Mouse (Mus musculus) lung, embryonic 14.5 days (tissue): Measurements from ENCODE around the gene Gm10720. TPM values are rescaled to one million over a fixed set of nuclear protein-coding genes. Genes with fewer than 3 reads are reported as not detected.
A peak's percentile ranks its signal among the peaks of the same experiment; 100 is the strongest.
"Not testable (repeated sequence)": the region's sequence is repeated elsewhere in the genome, so short reads cannot be mapped to it uniquely, and the experiment has no call there.

ENCODE experiments used
- ATAC-seq: fragments of 200-750 bp; cut with Nextera tagmentation; 2 replicates; pipeline ENCODE4 v1.8.0; 2017; ENCODE audit warnings: mild to moderate bottlenecking, moderate TSS enrichment, moderate library complexity; ENCODE audit not compliant: insufficient read depth
- DNase-seq: peaks from one replicate; pipeline ENCODE4 v3.0.0-alpha.2; 2015
- H3K27ac ChIP-seq: fragments of 300-500 bp; sonication (generic); 2 replicates; pipeline ENCODE4 v1.5.1; 2014; ENCODE audit warnings: low read depth, mild to moderate bottlenecking, moderate library complexity
- H3K27me3 ChIP-seq: fragments of 300-500 bp; sonication (generic); 2 replicates; pipeline ENCODE4 v1.6.1; 2014; ENCODE audit warnings: low read length, control low read depth; ENCODE audit not compliant: insufficient read depth
- H3K36me3 ChIP-seq: fragments of 300-500 bp; sonication (generic); 2 replicates; pipeline ENCODE4 v1.6.1; 2014; ENCODE audit warnings: control low read depth; ENCODE audit not compliant: insufficient read depth
- H3K4me1 ChIP-seq: fragments of 300-500 bp; sonication (generic); 2 replicates; pipeline ENCODE4 v1.6.1; 2014; ENCODE audit warnings: antibody characterized with exemption, control low read depth; ENCODE audit not compliant: insufficient read depth
- H3K4me2 ChIP-seq: fragments of 300-500 bp; sonication (generic); 2 replicates; pipeline ENCODE4 v1.6.1; 2014; ENCODE audit warnings: mild to moderate bottlenecking
- H3K4me3 ChIP-seq: fragments of 300-500 bp; sonication (generic); 2 replicates; pipeline ENCODE4 v1.5.1; 2014; ENCODE audit warnings: low read depth, low read length
- H3K9ac ChIP-seq: fragments of 300-500 bp; sonication (generic); 2 replicates; pipeline ENCODE4 v1.6.1; 2014
- H3K9me3 ChIP-seq: fragments of 300-500 bp; sonication (generic); 2 replicates; pipeline ENCODE4 v1.6.1; 2016; ENCODE audit warnings: low read depth, low read length, control low read depth
- WGBS: fragments of 180-500 bp; shearing (Covaris S2); extraction: QIAGEN DNeasy Blood & Tissue Kit; methylation state at CpG from one replicate; pipeline ENCODE4 v1.1.7; 2014; 5-methylcytosine and 5-hydroxymethylcytosine counted together
- polyA plus RNA-seq: library from polyadenylated mRNA; unstranded; fragments of >200 nt; fragmentation: Nextera tagmentation; extraction: Ambion mirVana; gene quantifications from 2 replicates; pipeline ENCODE4 v1.2.1, GENCODE M21; 2014

Gene Gm10720
- not detected in 2 replicates for polyA plus RNA-seq

GRCm38 (mm10) chr9:3015354-3015753 is at the start of gene Gm10720:
Gm10720 (plus strand) TSS chr9:3015654.
- H3K36me3 ChIP-seq, H3K4me2 ChIP-seq, H3K4me3 ChIP-seq, DNase-seq, H3K9ac ChIP-seq, ATAC-seq, H3K9me3 ChIP-seq, H3K4me1 ChIP-seq, H3K27ac ChIP-seq, H3K27me3 ChIP-seq: not testable (repeated sequence)
- 61% methylated on average over 4 of the region's 9 CpGs for WGBS

DNA sequence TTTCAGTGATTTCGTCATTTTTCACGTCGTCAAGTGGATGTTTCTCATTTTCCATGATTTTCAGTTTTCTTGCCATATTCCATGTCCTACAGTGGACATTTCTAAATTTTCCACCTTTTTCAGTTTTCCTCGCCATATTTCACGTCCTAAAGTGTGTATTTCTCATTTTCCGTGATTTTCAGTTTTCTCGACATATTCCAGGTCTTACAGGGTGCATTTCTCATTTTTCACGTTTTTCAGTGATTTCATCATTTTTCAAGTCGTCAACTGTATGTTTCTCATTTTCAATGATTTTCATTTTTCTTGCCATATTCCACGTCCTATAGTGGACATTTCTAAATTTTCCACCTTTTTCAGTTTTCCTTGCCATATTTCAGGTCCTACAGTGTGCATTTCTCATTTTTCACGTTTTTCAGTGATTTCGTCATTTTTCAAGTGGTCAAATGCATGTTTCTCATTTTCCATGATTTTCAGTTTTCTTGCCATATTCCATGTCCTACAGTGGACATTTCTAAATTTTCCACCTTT is 14.9 kb upstream of the Gm10720 start, which contains the start of gene Gm10722:
Gene Gm10722 (plus strand): TSS at position 478 of the 528 bp plus-strand sequence.
- not testable (repeated sequence) for ATAC-seq, H3K27me3 ChIP-seq, H3K9me3 ChIP-seq, H3K36me3 ChIP-seq, H3K4me2 ChIP-seq, H3K4me1 ChIP-seq, H3K27ac ChIP-seq, H3K9ac ChIP-seq, H3K4me3 ChIP-seq
- peak; percentile 55 for DNase-seq
- 70% methylated on average over 12 of the region's 12 CpGs for WGBS

- not testable (repeated sequence) for H3K4me2 ChIP-seq, H3K4me3 ChIP-seq, H3K4me1 ChIP-seq, ATAC-seq, H3K27me3 ChIP-seq, DNase-seq, H3K9ac ChIP-seq, H3K36me3 ChIP-seq, H3K27ac ChIP-seq, H3K9me3 ChIP-seq
- WGBS = 64% methylated on average over 8 of the region's 8 CpGs
Observed at GRCm38 (mm10) chr9:3001006-3001405, 14.4 kb upstream of the Gm10720 start.

- not testable (repeated sequence) for H3K27me3 ChIP-seq, H3K4me2 ChIP-seq, H3K4me3 ChIP-seq, H3K4me1 ChIP-seq, H3K27ac ChIP-seq, H3K36me3 ChIP-seq, H3K9ac ChIP-seq, H3K9me3 ChIP-seq
- 58% methylated on average over 8 of the region's 11 CpGs for WGBS
- DNase-seq (peak; percentile 53), ATAC-seq (peak; percentile 87)
Observed at GRCm38 (mm10) chr9:3001948-3002659, 13.3 kb upstream of the Gm10720 start.

DNA sequence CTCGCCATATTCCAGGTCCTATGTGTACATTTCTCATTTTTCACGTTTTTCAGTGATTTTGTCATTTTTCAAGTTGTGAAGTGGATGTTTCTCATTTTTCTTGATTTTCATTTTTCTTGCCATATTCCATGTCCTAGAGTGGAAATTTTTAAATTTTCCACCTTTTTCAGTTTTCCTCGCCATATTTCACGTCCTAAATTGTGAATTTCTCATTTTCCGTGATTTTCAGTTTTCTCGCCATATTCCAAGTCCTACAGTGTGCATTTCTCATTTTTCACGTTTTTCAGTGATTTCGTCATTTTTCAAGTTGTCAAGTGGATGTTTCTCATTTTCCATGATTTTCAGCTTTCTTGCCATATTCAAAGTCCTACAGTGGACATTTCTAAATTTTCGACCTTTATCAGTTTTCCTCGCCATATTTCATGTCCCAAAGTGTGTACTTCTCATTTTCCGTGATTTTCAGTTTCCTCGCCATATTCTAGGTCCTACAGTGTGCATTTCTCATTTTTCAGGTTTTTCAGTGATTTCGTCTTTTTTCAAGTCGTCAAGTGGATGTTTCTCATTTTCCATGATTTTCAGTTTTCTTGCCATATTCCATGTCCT is 12.6 kb upstream of the Gm10720 start, which contains the start of gene Gm11168:
Gene Gm11168 (plus strand): TSS at position 553 of the 603 bp plus-strand sequence.
- H3K4me1 ChIP-seq, H3K27me3 ChIP-seq, H3K4me3 ChIP-seq, DNase-seq, ATAC-seq, H3K36me3 ChIP-seq, H3K4me2 ChIP-seq, H3K27ac ChIP-seq, H3K9ac ChIP-seq, H3K9me3 ChIP-seq: not testable (repeated sequence)
- 66% methylated on average over 6 of the region's 14 CpGs for WGBS

DNA sequence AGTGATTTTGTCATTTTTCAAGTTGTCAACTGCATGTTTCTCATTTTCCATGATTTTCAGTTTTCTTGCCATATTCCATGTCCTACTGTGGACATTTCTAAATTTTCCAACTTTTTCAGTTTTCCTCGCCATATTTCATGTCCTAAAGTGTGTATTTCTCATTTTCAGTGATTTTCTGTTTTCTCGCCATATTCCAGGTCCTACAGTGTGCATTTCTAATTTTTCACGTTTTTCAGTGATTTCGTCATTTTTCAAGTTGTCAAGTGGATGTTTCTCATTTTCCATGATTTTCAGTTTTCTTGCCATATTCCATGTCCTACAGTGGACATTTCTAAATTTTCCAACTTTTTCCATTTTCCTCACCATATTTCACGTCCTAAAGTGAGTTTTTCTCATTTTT is 9.3 kb upstream of the Gm10720 start:
- ATAC-seq, H3K4me2 ChIP-seq, H3K27me3 ChIP-seq, H3K9ac ChIP-seq, H3K4me3 ChIP-seq, H3K36me3 ChIP-seq, DNase-seq, H3K4me1 ChIP-seq, H3K27ac ChIP-seq, H3K9me3 ChIP-seq: not testable (repeated sequence)
- WGBS = 80% methylated on average over 1 of the region's 5 CpGs

GRCm38 (mm10) chr9:3006636-3007035 is 8.8 kb upstream of the Gm10720 start:
- H3K27ac ChIP-seq, H3K9ac ChIP-seq, H3K4me1 ChIP-seq, H3K36me3 ChIP-seq, H3K9me3 ChIP-seq, H3K4me2 ChIP-seq, H3K27me3 ChIP-seq, DNase-seq, H3K4me3 ChIP-seq: not testable (repeated sequence)
- WGBS = 66% methylated on average over 8 of the region's 8 CpGs
- peak; percentile 68 for ATAC-seq

- H3K27ac ChIP-seq, H3K36me3 ChIP-seq, H3K4me2 ChIP-seq, H3K4me1 ChIP-seq, H3K9ac ChIP-seq, ATAC-seq, H3K4me3 ChIP-seq, H3K9me3 ChIP-seq, H3K27me3 ChIP-seq: not testable (repeated sequence)
- WGBS = 74% methylated on average over 7 of the region's 9 CpGs
- peak; percentile 35 for DNase-seq
Observed at GRCm38 (mm10) chr9:3007272-3007671, 8.2 kb upstream of the Gm10720 start.

GRCm38 (mm10) chr9:3009331-3009730 is 6.1 kb upstream of the Gm10720 start:
- H3K9me3 ChIP-seq, H3K4me2 ChIP-seq, H3K4me3 ChIP-seq, ATAC-seq, H3K4me1 ChIP-seq, H3K36me3 ChIP-seq, DNase-seq, H3K9ac ChIP-seq, H3K27me3 ChIP-seq, H3K27ac ChIP-seq: not testable (repeated sequence)
- no CpG with 5 or more reads among the region's 5 CpGs for WGBS

- H3K27me3 ChIP-seq, H3K36me3 ChIP-seq, DNase-seq, H3K4me1 ChIP-seq, H3K27ac ChIP-seq, H3K4me3 ChIP-seq, H3K9ac ChIP-seq, ATAC-seq, H3K9me3 ChIP-seq, H3K4me2 ChIP-seq: not testable (repeated sequence)
- 83% methylated on average over 2 of the region's 7 CpGs for WGBS
Observed at GRCm38 (mm10) chr9:3012054-3012621, 3.3 kb upstream of the Gm10720 start.
